Mouse (Mus musculus) layer of hippocampus, adult 9-10 months (tissue): ENCODE measurements at regions not wholly inside any gene's neighbourhood (a gene's known extent, or its start where the extent isn't known, plus 50 kb on each side); places are given as distances from the start of the nearest gene placed in this dataset.

Experiments
- DNase-seq: peaks from one replicate; pipeline ENCODE4 v3.0.0; 2022; ENCODE audit warnings: low spot score

GRCm38 (mm10) chr2:178997921-178998320 is 444.3 kb upstream of the Cdh4 start:
- DNase-seq: no peak

GRCm38 (mm10) chr2:179000448-179001081 is 441.7 kb upstream of the Cdh4 start:
- no peak for DNase-seq

DNA sequence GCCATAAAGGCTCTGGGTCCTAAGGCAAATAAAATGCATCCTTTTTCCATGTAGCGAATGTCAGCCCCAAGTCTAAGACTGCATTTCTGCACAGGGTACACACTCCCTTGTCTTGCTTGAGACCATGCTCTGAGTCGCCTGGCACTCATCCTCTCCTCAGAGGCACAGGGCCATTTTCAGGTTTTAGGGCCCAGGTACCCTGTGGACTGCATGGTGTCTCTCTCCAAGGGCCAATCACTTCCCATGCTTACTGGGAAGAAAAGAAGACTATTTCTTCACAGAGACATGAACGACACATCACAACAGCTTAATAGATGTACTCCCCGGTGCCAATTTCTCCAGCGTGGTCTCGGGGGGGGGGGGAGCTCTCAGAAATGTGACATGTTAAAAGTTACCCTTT is 434.5 kb upstream of the Cdh4 start:
- DNase-seq: no peak

DNA sequence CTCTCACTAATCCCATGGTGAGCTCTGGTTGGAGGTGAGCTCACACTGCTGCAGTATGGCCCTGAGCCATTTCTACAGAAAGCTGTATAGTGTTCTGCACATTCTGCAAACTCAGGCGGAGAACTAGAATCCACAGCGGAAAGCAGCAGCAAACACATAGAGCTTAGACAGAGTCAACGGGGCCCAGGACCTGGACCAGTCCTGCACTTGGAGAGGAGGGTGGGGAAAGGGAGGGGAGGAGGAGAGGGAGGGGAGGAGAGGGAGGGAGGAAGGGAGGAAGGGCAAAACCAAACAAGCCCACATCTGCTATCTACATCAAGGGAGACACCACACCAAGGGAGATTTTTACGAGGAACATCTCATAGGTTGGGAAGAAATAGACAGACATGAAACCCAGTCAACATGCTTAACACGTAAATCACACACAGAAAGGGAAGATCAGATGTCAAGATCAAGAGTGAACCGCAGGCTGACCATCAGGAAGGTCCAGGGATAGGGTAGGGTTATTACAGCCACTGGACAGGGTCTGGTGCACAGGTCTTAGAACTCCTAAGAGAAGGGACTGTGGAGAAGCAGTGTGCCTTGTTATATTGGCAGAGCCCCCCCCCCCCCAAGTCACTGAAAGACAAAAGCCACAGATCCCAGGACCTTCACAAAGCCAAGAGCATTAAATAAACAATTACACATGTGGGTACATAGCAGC is 428.2 kb upstream of the Cdh4 start:
- DNase-seq: no peak

GRCm38 (mm10) chr2:179022675-179023194 is 419.5 kb upstream of the Cdh4 start:
- no peak for DNase-seq

DNA sequence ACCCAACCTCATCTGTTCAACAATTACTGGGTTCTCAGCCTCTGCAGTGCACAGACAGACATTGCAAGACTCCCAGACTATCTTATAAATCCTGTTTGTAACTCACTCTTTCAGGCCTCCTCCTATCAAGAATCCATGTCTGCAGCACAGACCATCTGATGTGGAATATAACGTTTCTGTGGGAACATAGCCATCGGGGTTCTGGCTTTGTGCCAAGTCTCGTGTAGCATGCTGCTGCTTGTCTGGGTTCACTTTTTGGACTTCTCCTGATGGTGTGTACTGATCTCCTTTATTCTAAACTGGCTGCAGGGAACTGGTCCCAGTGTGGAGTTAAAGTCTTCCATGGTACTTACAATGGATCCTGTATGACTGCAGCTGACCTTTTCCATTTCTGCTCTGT is 418.0 kb upstream of the Cdh4 start:
- no peak for DNase-seq

- no peak for DNase-seq
Measured at GRCm38 (mm10) chr2:179033171-179033570, 409.1 kb upstream of the Cdh4 start.

DNA sequence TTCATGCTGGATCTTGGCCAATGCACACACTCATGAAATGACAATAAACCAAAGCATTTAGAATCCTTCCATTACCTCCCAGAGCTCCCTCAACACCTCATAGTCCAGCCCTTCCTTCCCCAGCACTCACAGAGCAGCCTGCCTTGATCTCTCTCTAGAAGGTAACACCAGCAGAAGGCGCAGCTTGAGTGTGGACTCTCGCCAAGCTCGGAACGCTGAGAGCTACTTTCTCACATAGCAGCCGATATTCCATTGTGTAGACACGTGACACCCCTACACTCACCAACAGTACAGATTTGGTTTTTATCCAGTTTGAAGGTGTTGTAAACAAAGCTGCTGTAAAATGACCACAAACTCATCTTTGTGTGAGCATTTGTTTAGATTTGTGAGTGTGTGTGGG is 406.8 kb upstream of the Cdh4 start:
- DNase-seq: no peak

DNA sequence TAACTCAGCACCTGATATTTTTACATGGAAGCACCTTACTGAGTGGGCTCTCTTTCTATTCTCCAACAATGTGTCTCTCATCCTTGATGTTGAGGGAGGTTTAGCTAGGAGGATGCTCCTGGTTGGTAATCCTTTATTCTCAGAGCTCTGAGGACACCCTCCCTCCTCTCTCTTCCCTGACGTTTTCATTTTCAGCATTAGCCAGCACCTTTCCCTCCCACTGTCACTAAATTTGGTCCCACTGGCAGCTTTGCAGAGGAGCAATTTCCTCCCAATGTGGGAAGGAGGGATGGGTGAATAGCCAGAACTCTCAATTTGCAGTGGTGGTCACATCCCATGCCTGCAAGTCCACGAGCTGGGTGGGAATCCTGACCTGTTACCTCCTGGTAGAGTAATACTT is 402.5 kb upstream of the Cdh4 start:
- DNase-seq: no peak

DNA sequence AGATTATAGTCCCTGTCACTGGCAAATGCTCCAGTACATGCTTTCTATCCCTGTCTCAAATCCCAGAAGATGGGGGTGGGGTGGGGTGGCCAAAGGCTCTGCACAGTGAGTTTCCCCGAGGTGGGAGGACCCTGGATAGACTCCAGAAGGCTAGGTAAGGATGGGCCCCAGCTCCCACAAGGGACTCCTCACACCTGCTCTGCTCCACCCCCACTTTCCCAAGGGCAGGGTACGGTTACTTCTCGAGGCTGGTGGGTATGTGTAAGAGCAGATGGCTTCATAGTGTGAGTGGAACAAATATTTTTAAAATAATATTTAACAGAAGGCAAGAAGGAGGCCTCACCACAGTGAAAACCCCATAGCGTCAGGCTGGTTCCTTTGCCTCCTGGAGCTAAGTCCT is 398.6 kb upstream of the Cdh4 start:
- no peak for DNase-seq

GRCm38 (mm10) chr2:179045361-179045760 is 396.9 kb upstream of the Cdh4 start:
- no peak for DNase-seq

DNA sequence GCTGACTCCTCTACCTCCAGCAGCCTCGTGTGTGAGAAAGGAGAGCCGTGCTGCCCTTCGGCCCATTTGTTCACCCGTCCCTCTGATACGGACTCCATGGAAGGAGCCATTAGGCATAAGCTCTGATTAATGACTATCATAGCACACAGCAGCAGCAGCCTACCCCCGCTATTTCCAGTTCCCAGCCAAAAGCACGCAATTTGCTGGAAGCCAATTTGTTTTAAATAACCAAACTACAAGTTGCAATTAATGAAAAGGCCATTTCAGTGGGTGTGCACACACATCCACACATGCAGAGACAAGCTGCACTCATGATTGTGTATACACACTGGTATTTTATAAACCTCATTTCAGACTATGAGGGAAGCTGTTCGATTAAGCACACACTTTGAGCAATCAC is 387.8 kb upstream of the Cdh4 start:
- no peak for DNase-seq

- no peak for DNase-seq
Measured at GRCm38 (mm10) chr2:179064616-179065015, 377.6 kb upstream of the Cdh4 start.

DNA sequence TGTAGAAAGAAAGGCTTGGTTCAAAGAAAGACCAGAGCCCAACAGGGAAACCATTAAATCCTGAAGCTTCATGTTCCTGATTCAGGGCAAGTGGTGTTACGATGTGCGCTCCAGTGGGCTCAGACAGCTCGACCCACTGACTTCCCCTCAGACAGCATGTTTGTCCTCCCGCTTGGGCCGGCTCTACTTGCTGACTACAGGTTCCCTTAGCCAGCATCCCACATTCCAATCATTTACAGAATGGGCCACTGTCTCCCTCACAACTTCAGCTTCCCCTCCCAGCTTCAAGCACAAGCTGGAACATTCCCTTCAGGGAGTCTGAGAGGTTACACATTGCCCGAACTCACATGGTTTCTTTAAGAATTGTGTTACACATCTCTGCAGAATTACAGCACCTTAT is 372.7 kb upstream of the Cdh4 start:
- DNase-seq: no peak

DNA sequence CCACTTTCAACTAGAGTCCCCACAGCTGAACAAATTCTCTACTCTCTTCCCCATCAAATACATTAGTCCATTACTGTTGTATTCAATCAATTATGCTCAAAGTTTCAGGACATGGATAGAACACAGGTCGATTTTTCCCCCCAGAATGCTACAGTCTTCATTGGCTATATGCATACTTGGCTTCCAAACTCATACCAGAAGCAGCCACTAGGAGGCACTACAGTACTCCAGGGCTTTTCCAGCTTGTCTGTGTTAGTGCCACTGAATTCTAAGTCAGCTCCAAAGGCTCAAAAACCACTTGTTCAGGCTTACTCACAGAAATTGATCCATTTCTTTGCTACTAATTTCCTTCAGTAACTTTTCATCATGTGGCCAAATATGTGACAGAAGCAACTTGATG is 371.9 kb upstream of the Cdh4 start:
- DNase-seq: no peak

GRCm38 (mm10) chr2:179080462-179081274 is 361.6 kb upstream of the Cdh4 start:
- DNase-seq: no peak

GRCm38 (mm10) chr2:179086915-179087314 is 355.3 kb upstream of the Cdh4 start:
- DNase-seq: no peak

DNA sequence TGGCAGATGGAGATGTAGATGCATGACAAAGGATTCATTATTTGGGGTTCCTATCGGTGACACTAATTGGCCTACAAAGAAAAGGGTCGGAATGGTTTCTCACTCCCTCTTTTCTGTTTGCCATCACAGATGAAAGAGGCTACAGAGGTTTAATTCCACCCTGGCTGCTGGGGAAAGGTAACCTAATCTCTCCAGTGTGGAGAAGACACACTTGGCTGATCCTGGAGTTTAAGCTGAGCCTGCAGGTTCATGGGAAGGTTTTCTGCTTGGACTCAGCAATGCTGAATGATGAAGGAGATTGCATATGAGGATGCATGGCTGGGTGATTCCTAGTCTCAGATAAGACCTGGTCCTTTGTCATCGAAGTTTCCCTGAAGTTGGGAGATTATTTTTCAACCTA is 350.8 kb upstream of the Cdh4 start:
- DNase-seq: no peak

DNA sequence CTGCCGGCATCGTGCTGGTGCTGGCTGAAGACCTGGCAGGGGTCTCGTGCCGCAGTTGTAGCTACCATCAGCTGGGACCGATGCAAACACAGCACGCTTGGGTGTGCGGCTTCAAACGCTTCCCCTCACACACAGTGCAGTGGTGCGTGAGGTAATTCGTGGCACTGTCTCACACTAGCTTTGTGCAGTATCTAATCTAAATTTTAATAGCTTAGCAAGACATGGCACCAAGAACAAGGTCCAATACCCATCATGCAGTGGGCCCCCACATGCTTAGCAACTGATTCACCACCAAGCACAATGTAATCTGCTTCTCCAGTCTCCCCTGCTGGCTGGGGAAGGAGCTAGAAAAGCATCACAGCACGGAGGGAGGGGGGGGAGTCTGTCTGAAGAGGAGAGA is 348.2 kb upstream of the Cdh4 start:
- DNase-seq: no peak

DNA sequence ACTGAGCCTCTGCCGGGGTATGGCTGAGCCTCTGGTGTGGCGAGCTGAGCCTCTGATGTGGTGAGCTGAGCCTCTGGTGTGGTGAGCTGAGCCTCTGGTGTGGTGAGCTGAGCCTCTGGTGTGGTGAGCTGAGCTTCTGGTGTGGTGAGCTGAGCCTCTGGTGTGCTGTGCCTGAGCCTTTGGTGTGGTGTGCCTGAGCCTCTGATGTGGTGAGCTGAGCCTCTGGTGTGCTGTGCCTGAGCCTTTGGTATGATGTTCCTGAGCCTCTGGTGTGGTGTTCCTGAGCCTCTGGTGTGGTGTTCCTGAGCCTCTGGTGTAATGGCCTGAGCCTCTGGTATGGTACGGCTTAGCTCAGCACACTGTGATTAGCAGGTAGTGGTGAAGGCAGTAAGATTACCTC is 346.2 kb upstream of the Cdh4 start:
- DNase-seq: no peak

DNA sequence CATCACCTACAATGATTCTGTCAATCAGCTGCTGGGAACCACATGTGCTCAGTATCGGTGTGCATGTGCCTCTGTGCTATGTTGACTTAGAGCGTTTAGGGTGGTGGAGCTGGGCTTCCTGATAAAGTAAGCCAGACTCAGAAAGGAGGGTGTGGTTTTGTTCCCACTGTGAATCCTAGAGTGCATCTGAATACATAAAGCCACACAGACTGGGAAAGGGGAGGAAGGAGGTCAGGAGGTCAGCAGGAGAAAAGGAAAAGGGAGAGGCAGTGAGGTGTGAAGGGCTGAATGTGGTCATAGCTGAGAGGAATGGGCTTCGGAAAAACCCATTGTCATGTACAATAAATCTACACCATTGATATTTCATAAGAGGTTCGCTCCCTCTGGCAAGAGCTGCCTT is 345.4 kb upstream of the Cdh4 start:
- no peak for DNase-seq

- DNase-seq: no peak
Measured at GRCm38 (mm10) chr2:179099783-179100182, 342.4 kb upstream of the Cdh4 start.

GRCm38 (mm10) chr2:179103114-179103513 is 339.1 kb upstream of the Cdh4 start:
- no peak for DNase-seq
